Mouse (Mus musculus) lung, postnatal 4 days (tissue): ENCODE measurements around the gene Gm9611.
"Not testable (repeated sequence)": the region's sequence is repeated elsewhere in the genome, so short reads cannot be mapped to it uniquely, and the experiment has no call there.

Experiments
- DNase-seq, 2 experiments: peaks; one replicate each; pipeline ENCODE4 v3.0.0; 2021

The Gm9611 gene

GRCm38 (mm10) chr14:42297258-42297657 is at the start of gene Gm9611:
Gene Gm9611, minus strand, starts transcription at chr14:42297358.
- not testable (repeated sequence) for DNase-seq

GRCm38 (mm10) chr14:42309910-42310309 is 12.8 kb upstream of the Gm9611 start, which contains the start of gene Gm7995:
Gene Gm7995, plus strand, starts transcription at chr14:42310210.
- DNase-seq = not testable (repeated sequence)

GRCm38 (mm10) chr14:42259948-42260347 is 37.2 kb downstream of the Gm9611 start, which contains the start of gene Gm17026:
Gene Gm17026, minus strand, starts transcription at chr14:42260048.
- DNase-seq = not testable (repeated sequence)
